Mouse (Mus musculus): ENCODE measurements around the gene Rab5if.

DNA sequence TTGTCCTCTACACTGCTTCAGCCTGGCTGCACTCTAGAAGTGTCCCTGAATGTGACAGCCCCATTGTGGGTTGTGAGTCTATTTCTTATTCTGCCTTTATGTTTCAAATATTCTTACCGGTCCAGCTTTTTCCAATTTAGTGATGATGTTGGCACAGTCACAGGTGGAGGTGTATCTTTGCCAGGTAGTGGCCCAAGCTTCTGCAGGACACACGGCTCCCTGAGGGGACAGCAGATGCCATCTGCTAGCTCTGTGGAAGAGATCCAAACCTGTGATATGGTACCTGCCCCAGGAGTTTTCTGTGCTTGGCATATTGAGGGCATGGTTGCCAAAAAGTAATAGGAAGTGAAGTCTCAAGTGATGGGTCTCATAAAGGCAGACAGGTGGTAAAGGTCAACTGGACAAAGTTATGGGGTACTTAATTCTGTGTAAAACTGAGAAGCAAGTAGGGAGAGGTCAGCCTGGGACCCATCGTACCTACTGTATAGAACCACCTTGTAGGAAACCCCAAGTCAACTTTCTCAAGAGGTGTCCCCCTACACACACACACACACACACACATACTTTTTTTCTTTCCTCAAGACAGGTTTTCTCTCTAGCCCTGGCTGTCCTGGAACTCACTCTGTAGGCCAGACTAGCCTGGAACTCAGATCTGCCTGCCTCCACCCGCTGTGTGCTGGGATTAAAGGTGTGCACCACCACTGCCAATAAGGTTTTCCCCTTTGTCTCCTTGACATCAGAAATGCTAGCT is 12.0 kb downstream of the Rab5if start:
- TF ChIP-seq GATA1 (IDR thresholded peaks at IDR 0.05; ENCODE audit: low read depth, low read length) (no peak), TAL1 (IDR thresholded peaks at IDR 0.05; ENCODE audit: low read length) (no peak), RAD21 (IDR thresholded peaks at IDR 0.05; ENCODE audit: low read depth, low read length) (no peak)

Measured in MEL (cell line).